In genomic region chr1:75217893-75218226, GRCm38 (mm10) we compare ENCODE assay signal across 8 mouse cellular contexts. TPM values are rescaled to one million over a fixed set of nuclear protein-coding genes. Genes with fewer than 3 reads are reported as not detected.
A peak's percentile ranks its signal among the peaks of the same experiment; 100 is the strongest.
DNase-seq lines count a peak whose midpoint lies in the region; ATAC-seq and TF ChIP-seq lines count a peak whose summit lies in the region.

No protein-coding gene starts in this region.

- peak overlapping the region; percentile 99 for H3K4me2 ChIP-seq in kidney, embryonic 16.5 days (replicated peaks; ENCODE audit: low read depth, low read length)
- H3K4me2 ChIP-seq in midbrain, embryonic 13.5 days (replicated peaks), result peak overlapping the region; percentile 95; the same call in 1 of the 2 replicates

- TF ChIP-seq POLR2A in bone marrow macrophage, adult 2 months (IDR thresholded peaks at IDR 0.05; ENCODE audit: borderline replicate concordance, low read depth, low read length), result no peak

- no peaks in the 10 kb centered on the region for H3K9me3 ChIP-seq in kidney, embryonic 16.5 days (ENCODE audit: low read length)
- no peaks in the 10 kb centered on the region for H3K9me3 ChIP-seq in hindbrain, embryonic 10.5 days
- no peaks in the 10 kb centered on the region for H3K9me3 ChIP-seq in midbrain, embryonic 13.5 days

- H3K27ac ChIP-seq in kidney, embryonic 16.5 days (ENCODE audit: low read length), result peak overlapping the region; percentile 9; the same call in 1 of the 2 replicates
- no peak overlapping the region for H3K27ac ChIP-seq in bone marrow macrophage, adult 2 months (ENCODE audit: insufficient read depth, low read depth, low read length)
- no peak overlapping the region for H3K27ac ChIP-seq in hindbrain, embryonic 10.5 days
- H3K27ac ChIP-seq in midbrain, embryonic 13.5 days, result no peak overlapping the region

- DNase-seq in kidney, adult 9 months, result no peak
- no peak for DNase-seq in hindbrain, embryonic 10.5 days (ENCODE audit: low spot score)
- DNase-seq in urinary bladder, postnatal 25 days (ENCODE audit: low spot score), result no peak
- DNase-seq in thymus, postnatal 25 days, result no peak
- DNase-seq in embryo, embryonic 10 days (ENCODE audit: low spot score), result no peak

- peaks cover 24% of the 10 kb centered on the region for H3K36me3 ChIP-seq in kidney, embryonic 16.5 days (ENCODE audit: insufficient read depth, low read length)
- H3K36me3 ChIP-seq in hindbrain, embryonic 10.5 days, result peaks cover 35% of the 10 kb centered on the region
- peaks cover 32% of the 10 kb centered on the region for H3K36me3 ChIP-seq in midbrain, embryonic 13.5 days

- TF ChIP-seq CTCF in bone marrow macrophage, adult 2 months (IDR thresholded peaks at IDR 0.05; ENCODE audit: low read depth, low read length), result no peak

- 3% methylated on average over 6 of the region's 6 CpGs for WGBS in kidney, embryonic 16.5 days
- WGBS in hindbrain, embryonic 10.5 days, result 7% methylated on average over 6 of the region's 6 CpGs
- WGBS in midbrain, embryonic 13.5 days, result 7% methylated on average over 6 of the region's 6 CpGs

- peaks cover 28% of the 10 kb centered on the region for H3K4me1 ChIP-seq in kidney, embryonic 16.5 days (ENCODE audit: insufficient read depth, low read length)
- H3K4me1 ChIP-seq in bone marrow macrophage, adult 2 months (ENCODE audit: control insufficient read depth, insufficient read depth, low read length), result peaks cover 38% of the 10 kb centered on the region
- H3K4me1 ChIP-seq in hindbrain, embryonic 10.5 days (replicated peaks), result peaks cover 23% of the 10 kb centered on the region
- H3K4me1 ChIP-seq in midbrain, embryonic 13.5 days (replicated peaks), result peaks cover 30% of the 10 kb centered on the region

- no peak for ATAC-seq in kidney, embryonic 16.5 days (ENCODE audit: low FRiP score, low TSS enrichment)
- no peak for ATAC-seq in midbrain, embryonic 13.5 days

- H3K4me3 ChIP-seq in kidney, embryonic 16.5 days (ENCODE audit: low read length), result peak overlapping the region; percentile 54
- H3K4me3 ChIP-seq in bone marrow macrophage, adult 2 months (ENCODE audit: insufficient read depth, low read length), result peak overlapping the region; percentile 95
- peak overlapping the region; percentile 60 for H3K4me3 ChIP-seq in hindbrain, embryonic 10.5 days
- H3K4me3 ChIP-seq in midbrain, embryonic 13.5 days (replicated peaks), result peak overlapping the region; percentile 56; the same call in 1 of the 2 replicates

- peak overlapping the region; percentile 68; the same call in 1 of the 2 replicates for H3K9ac ChIP-seq in kidney, embryonic 16.5 days (replicated peaks; ENCODE audit: low read length)
- H3K9ac ChIP-seq in midbrain, embryonic 13.5 days (replicated peaks), result 0 out of 2 replicates have a peak overlapping the region, but pooled peaks have one; percentile 68

- peaks cover 33% of the 10 kb centered on the region for H3K27me3 ChIP-seq in kidney, embryonic 16.5 days (ENCODE audit: insufficient read depth, low read length)
- H3K27me3 ChIP-seq in hindbrain, embryonic 10.5 days (ENCODE audit: insufficient read depth, poor library complexity, severe bottlenecking), result peaks cover 76% of the 10 kb centered on the region
- H3K27me3 ChIP-seq in midbrain, embryonic 13.5 days, result peaks cover 73% of the 10 kb centered on the region

RNA-seq across cellular contexts. Expression of gene Tuba4a, which starts 1.8 kb away (rescaled TPM):
- polyA plus RNA-seq in kidney, embryonic 16.5 days (2015; fragmentation: Nextera tagmentation; extraction: Ambion mirVana), result 96.3 and 102 TPM in 2 replicates
- 38.7 and 47.0 TPM in 2 replicates for polyA plus RNA-seq in bone marrow macrophage, adult 2 months (2012; ENCODE audit: insufficient read depth, insufficient read length, missing spikeins)
- 10.8 and 19.4 TPM in 2 replicates for polyA plus RNA-seq in hindbrain, embryonic 10.5 days (2016; fragmentation: Nextera tagmentation; extraction: Ambion mirVana)
- 3.9 and 5.3 TPM in 2 replicates for polyA plus RNA-seq in midbrain, embryonic 13.5 days (2015; fragmentation: Nextera tagmentation; extraction: Ambion mirVana)

RNA-seq across cellular contexts. Expression of gene Stk16, which starts 7.2 kb away (rescaled TPM):
- 153 and 169 TPM in 2 replicates for polyA plus RNA-seq in kidney, embryonic 16.5 days (2015; fragmentation: Nextera tagmentation; extraction: Ambion mirVana)
- 41.9 and 46.0 TPM in 2 replicates for polyA plus RNA-seq in bone marrow macrophage, adult 2 months (2012; ENCODE audit: insufficient read depth, insufficient read length, missing spikeins)
- polyA plus RNA-seq in hindbrain, embryonic 10.5 days (2016; fragmentation: Nextera tagmentation; extraction: Ambion mirVana), result 143 and 153 TPM in 2 replicates
- 137 and 152 TPM in 2 replicates for polyA plus RNA-seq in midbrain, embryonic 13.5 days (2015; fragmentation: Nextera tagmentation; extraction: Ambion mirVana)

RNA-seq across cellular contexts. Expression of gene Glb1l, which starts 7.2 kb away (rescaled TPM):
- polyA plus RNA-seq in kidney, embryonic 16.5 days (2015; fragmentation: Nextera tagmentation; extraction: Ambion mirVana), result 57.4 and 63.8 TPM in 2 replicates
- polyA plus RNA-seq in bone marrow macrophage, adult 2 months (2012; ENCODE audit: insufficient read depth, insufficient read length, missing spikeins), result 27.1 and 28.0 TPM in 2 replicates
- 14.5 and 19.9 TPM in 2 replicates for polyA plus RNA-seq in hindbrain, embryonic 10.5 days (2016; fragmentation: Nextera tagmentation; extraction: Ambion mirVana)
- polyA plus RNA-seq in midbrain, embryonic 13.5 days (2015; fragmentation: Nextera tagmentation; extraction: Ambion mirVana), result 24.3 and 24.9 TPM in 2 replicates

RNA-seq across cellular contexts. Expression of gene A630095N17Rik, which starts 14.0 kb away (rescaled TPM):
- not detected in 2 replicates for polyA plus RNA-seq in kidney, embryonic 16.5 days (2015; fragmentation: Nextera tagmentation; extraction: Ambion mirVana)
- polyA plus RNA-seq in bone marrow macrophage, adult 2 months (2012; ENCODE audit: insufficient read depth, insufficient read length, missing spikeins), result not detected in 2 replicates
- polyA plus RNA-seq in hindbrain, embryonic 10.5 days (2016; fragmentation: Nextera tagmentation; extraction: Ambion mirVana), result not detected in 2 replicates
- polyA plus RNA-seq in midbrain, embryonic 13.5 days (2015; fragmentation: Nextera tagmentation; extraction: Ambion mirVana), result not detected in 2 replicates

RNA-seq across cellular contexts. Expression of gene Dnajb2, which starts 18.3 kb away (rescaled TPM):
- polyA plus RNA-seq in kidney, embryonic 16.5 days (2015; fragmentation: Nextera tagmentation; extraction: Ambion mirVana), result 41.3 and 45.7 TPM in 2 replicates
- 6.7 and 10.7 TPM in 2 replicates for polyA plus RNA-seq in bone marrow macrophage, adult 2 months (2012; ENCODE audit: insufficient read depth, insufficient read length, missing spikeins)
- 28.9 and 37.5 TPM in 2 replicates for polyA plus RNA-seq in hindbrain, embryonic 10.5 days (2016; fragmentation: Nextera tagmentation; extraction: Ambion mirVana)
- polyA plus RNA-seq in midbrain, embryonic 13.5 days (2015; fragmentation: Nextera tagmentation; extraction: Ambion mirVana), result 47.6 and 56.7 TPM in 2 replicates
